ENCODE assay signal across 24 mouse cellular contexts in the genomic region with DNA sequence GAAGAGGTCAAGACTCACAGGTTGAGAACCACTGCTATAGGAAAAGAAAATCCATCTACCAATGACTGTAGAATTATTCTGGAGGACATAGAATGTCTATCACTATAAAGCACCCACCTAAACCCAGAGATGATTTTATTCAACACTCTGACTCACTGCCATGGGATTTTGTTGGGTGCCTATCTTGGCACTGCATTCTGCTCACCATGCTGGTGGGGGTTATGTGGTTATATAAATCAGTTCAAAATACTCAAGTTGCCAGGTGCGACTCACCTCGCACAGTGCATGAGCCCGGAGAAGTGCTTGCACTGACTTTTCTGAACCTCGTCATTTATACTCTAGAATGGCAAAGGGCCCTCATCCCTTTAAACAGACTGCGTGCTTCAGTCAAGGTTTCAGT.
DNase-seq lines count a peak whose midpoint lies in the region; TF ChIP-seq lines count a peak whose summit lies in the region.
"Had no signal": no experiment of that assay in that cellular context is flagged by ENCODE, and none has a peak within 500 bp of the region (broad histone marks: within the 10 kb centered on the region; RNA-seq: fewer than 3 reads in every experiment).

No protein-coding gene starts in this region.

- intact Hi-C loops in left cerebral cortex, postnatal 36 days (cut with DNase I), result loop anchor here (5.0 kb wide), 1 partner anchor 582 kb away; no protein-coding TSS in a partner anchor

- no peak for TF ChIP-seq POLR2A in MEL (IDR thresholded peaks at IDR 0.05; ENCODE audit: control insufficient read depth in 1 of 2, insufficient read depth in 1 of 2, low read depth in 1 of 2, low read length in 2 of 2, poor library complexity in 1 of 2)

- H3K36me3 ChIP-seq in MEL (ENCODE audit: control insufficient read depth in 1 of 2, insufficient read depth in 2 of 2, low read length in 2 of 2), result peaks cover 0 to 45% of the 10 kb centered on the region in 2 experiments; a peak in 2 of 4 replicates
- H3K36me3 ChIP-seq: embryonic facial prominence, embryonic 10.5 days; embryonic facial prominence, embryonic 13.5 days; forebrain, embryonic 12.5 days; forebrain, embryonic 15.5 days; G1E; hindbrain, embryonic 12.5 days; hindbrain, embryonic 15.5 days had no signal

- no peaks in the 10 kb centered on the region for H3K9me3 ChIP-seq in MEL (replicated peaks; ENCODE audit: insufficient read depth, low read length)
- H3K9me3 ChIP-seq: embryonic facial prominence, embryonic 10.5 days; embryonic facial prominence, embryonic 13.5 days; forebrain, embryonic 12.5 days; forebrain, embryonic 15.5 days; G1E; hindbrain, embryonic 12.5 days; hindbrain, embryonic 15.5 days had no signal

- no peaks in the 10 kb centered on the region; the same call in 1 of the 2 replicates for H3K79me2 ChIP-seq in MEL (ENCODE audit: control insufficient read depth, insufficient read depth, low read length, poor library complexity)

- TF ChIP-seq RAD21 in MEL (IDR thresholded peaks at IDR 0.05; ENCODE audit: low read depth, low read length), result no peak

- TF ChIP-seq EP300 in MEL (IDR thresholded peaks at IDR 0.05; ENCODE audit: low read depth in 1 of 2, low read length in 2 of 2), result no peak

- peak overlapping the region; percentile 2; the same call in 1 of the 2 replicates for H3K27ac ChIP-seq in MEL (ENCODE audit: control insufficient read depth, low read depth, low read length)
- H3K27ac ChIP-seq: embryonic facial prominence, embryonic 10.5 days; embryonic facial prominence, embryonic 13.5 days; forebrain, embryonic 12.5 days; forebrain, embryonic 15.5 days; hindbrain, embryonic 12.5 days; hindbrain, embryonic 15.5 days had no signal

- H3K27me3 ChIP-seq in MEL (ENCODE audit: control insufficient read depth in 1 of 2, insufficient read depth in 2 of 2, low read length in 2 of 2), result no peaks in the 10 kb centered on the region
- H3K27me3 ChIP-seq: CH12.LX; embryonic facial prominence, embryonic 13.5 days; forebrain, embryonic 12.5 days; forebrain, embryonic 15.5 days; hindbrain, embryonic 12.5 days; hindbrain, embryonic 15.5 days had no signal

- DNase-seq in frontal cortex, postnatal 36 days (ENCODE audit: low spot score in 2 of 2), result peak; percentile 31 to 40
- DNase-seq in frontal cortex, postnatal 14 days (ENCODE audit: low spot score in 2 of 2), result no peak
- peak; percentile 18 to 19 for DNase-seq in left cerebral cortex, adult 9 months (ENCODE audit: low spot score in 2 of 2)
- no peak for DNase-seq in left cerebral cortex, postnatal 36 days (ENCODE audit: low spot score in 2 of 2)
- DNase-seq in MEL (ENCODE audit: low read depth, low spot score), result peak; percentile 16
- no peak for DNase-seq in thymus, postnatal 14 days
- DNase-seq: adrenal gland, adult 2 months; adrenal gland, postnatal 14 days; B cell, adult 2 months; cerebellum, adult 11-12 months; cerebellum, adult 8-10 months; cerebellum, postnatal 10 days; cerebellum, postnatal 36 days; embryo, embryonic 11 days; gastrocnemius, postnatal 25 days had no signal

- H3K4me1 ChIP-seq in MEL (ENCODE audit: control insufficient read depth in 1 of 2, insufficient read depth in 2 of 2, low read length in 2 of 2), result peaks cover 17 to 36% of the 10 kb centered on the region in 2 experiments
- H3K4me1 ChIP-seq: embryonic facial prominence, embryonic 10.5 days; embryonic facial prominence, embryonic 13.5 days; forebrain, embryonic 12.5 days; forebrain, embryonic 15.5 days; hindbrain, embryonic 12.5 days; hindbrain, embryonic 15.5 days had no signal

- no peak overlapping the region for H3K4me3 ChIP-seq in MEL (ENCODE audit: control insufficient read depth in 1 of 2, insufficient read depth in 1 of 2, low read depth in 2 of 2, low read length in 2 of 2)
- H3K4me3 ChIP-seq: embryonic facial prominence, embryonic 10.5 days; embryonic facial prominence, embryonic 13.5 days; erythroblast, embryonic 14.5 days; forebrain, embryonic 12.5 days; forebrain, embryonic 15.5 days; hindbrain, embryonic 12.5 days; hindbrain, embryonic 15.5 days had no signal

- no peak overlapping the region for H3K9ac ChIP-seq in MEL (ENCODE audit: control insufficient read depth, low read depth, low read length, poor library complexity, severe bottlenecking)
- H3K9ac ChIP-seq: embryonic facial prominence, embryonic 13.5 days; forebrain, embryonic 12.5 days; forebrain, embryonic 15.5 days; hindbrain, embryonic 12.5 days; hindbrain, embryonic 15.5 days had no signal

- TF ChIP-seq CTCF in MEL (IDR thresholded peaks at IDR 0.05 in 2 of 3, conservative IDR thresholded peaks at IDR 0.05 in 1 of 3; ENCODE audit: control insufficient read depth in 1 of 3, insufficient read depth in 1 of 3, low read depth in 2 of 3, low read length in 3 of 3, poor library complexity in 1 of 3, severe bottlenecking in 1 of 3), result no peak

TF ChIP-seq in MEL, 35 proteins besides CTCF, POLR2A, EP300 and RAD21:
- no peak for TF ChIP-seq NELFE (IDR thresholded peaks at IDR 0.05; ENCODE audit: low read depth, low read length)
- no peak for TF ChIP-seq MYC (IDR thresholded peaks at IDR 0.05; ENCODE audit: low read depth, low read length)
- no peak for TF ChIP-seq TAL1 (IDR thresholded peaks at IDR 0.05; ENCODE audit: low read length)
- TF ChIP-seq USF1 (IDR thresholded peaks at IDR 0.05; ENCODE audit: low read depth, low read length), result no peak
- no peak for TF ChIP-seq RCOR1 (IDR thresholded peaks at IDR 0.05; ENCODE audit: low read depth, low read length)
- TF ChIP-seq ELF1 (IDR thresholded peaks at IDR 0.05; ENCODE audit: low read depth, low read length), result no peak
- TF ChIP-seq TCF12 (IDR thresholded peaks at IDR 0.05; ENCODE audit: low read depth, low read length), result no peak
- no peak for TF ChIP-seq MAZ (IDR thresholded peaks at IDR 0.05; ENCODE audit: low read depth, low read length)
- no peak for TF ChIP-seq ZC3H11A (IDR thresholded peaks at IDR 0.05; ENCODE audit: low read depth, low read length)
- no peak for TF ChIP-seq GABPA (IDR thresholded peaks at IDR 0.05; ENCODE audit: low read depth, low read length)
- TF ChIP-seq POLR2AphosphoS5 (IDR thresholded peaks at IDR 0.05; ENCODE audit: borderline replicate concordance, low read depth, low read length), result no peak
- TF ChIP-seq SMC3 (IDR thresholded peaks at IDR 0.05; ENCODE audit: low read depth, low read length), result no peak
- TF ChIP-seq HCFC1 (IDR thresholded peaks at IDR 0.05; ENCODE audit: low read depth, low read length), result no peak
- no peak for TF ChIP-seq NRF1 (IDR thresholded peaks at IDR 0.05; ENCODE audit: insufficient read depth, low read depth, low read length, poor library complexity, severe bottlenecking)
- no peak for TF ChIP-seq ZNF384 (IDR thresholded peaks at IDR 0.05; ENCODE audit: low read depth, low read length)

Comparison
In these comparisons a context has a peak if more than half of its experiments do, and no peak if none do; other contexts are left out.
1. DNase-seq: peak in frontal cortex, postnatal 36 days (2 of 2), left cerebral cortex, adult 9 months (2 of 2) and MEL (single experiment); none in frontal cortex, postnatal 14 days (0 of 2), left cerebral cortex, postnatal 36 days (0 of 2) and thymus, postnatal 14 days (single experiment).